Mouse (Mus musculus) embryonic facial prominence, embryonic 13.5 days (tissue): ENCODE data around the gene Aes. TPM values are rescaled to one million over a fixed set of nuclear protein-coding genes. Genes with fewer than 3 reads are reported as not detected.

Experiments used
- ATAC-seq: fragments of 200-750 bp; cut with Nextera tagmentation; 2 replicates; pipeline ENCODE4 v1.8.0; 2017; ENCODE audit warnings: low read depth; ENCODE audit not compliant: insufficient number of reproducible peaks, insufficient read depth, low FRiP score, low TSS enrichment
- H3K27ac ChIP-seq: fragments of 300-500 bp; sonication (generic); 2 replicates; pipeline ENCODE4 v1.5.1; 2015; ENCODE audit warnings: moderate library complexity, mild to moderate bottlenecking, inconsistent platforms
- H3K27me3 ChIP-seq: fragments of 300-500 bp; sonication (generic); 2 replicates; pipeline ENCODE4 v1.6.1; 2015; ENCODE audit warnings: mild to moderate bottlenecking, inconsistent platforms
- H3K36me3 ChIP-seq: fragments of 300-500 bp; sonication (generic); 2 replicates; pipeline ENCODE4 v1.6.1; 2015; ENCODE audit warnings: mild to moderate bottlenecking, inconsistent platforms
- H3K4me1 ChIP-seq: fragments of 300-500 bp; sonication (generic); 2 replicates; pipeline ENCODE4 v1.6.1; 2015; ENCODE audit warnings: inconsistent platforms
- H3K4me2 ChIP-seq: fragments of 300-500 bp; sonication (generic); 2 replicates; pipeline ENCODE4 v1.6.1; 2015; ENCODE audit warnings: moderate library complexity, mild to moderate bottlenecking, inconsistent platforms
- H3K4me3 ChIP-seq: fragments of 300-500 bp; sonication (generic); 2 replicates; pipeline ENCODE4 v1.5.1; 2015; ENCODE audit warnings: mild to moderate bottlenecking, inconsistent platforms
- H3K9ac ChIP-seq: fragments of 300-500 bp; sonication (generic); 2 replicates; pipeline ENCODE4 v1.6.1; 2015; ENCODE audit warnings: mild to moderate bottlenecking, inconsistent platforms
- H3K9me3 ChIP-seq: fragments of 300-500 bp; sonication (generic); 2 replicates; pipeline ENCODE4 v1.6.1; 2016; ENCODE audit warnings: inconsistent platforms
- WGBS: fragments of 180-500 bp; shearing (Covaris S2); methylation state at CpG from one replicate; pipeline ENCODE4 v1.1.7; 2015; ENCODE audit warnings: mixed read lengths; 5-methylcytosine and 5-hydroxymethylcytosine counted together
- polyA plus RNA-seq: library from polyadenylated mRNA; unstranded; fragments of >200 nt; fragmentation: Nextera tagmentation; extraction: Ambion mirVana; gene quantifications from 2 replicates; pipeline ENCODE4 v1.2.1, GENCODE M21; 2015

The Aes gene
- polyA plus RNA-seq, 1 experiment from 2014 or later = 464 TPM

DNA sequence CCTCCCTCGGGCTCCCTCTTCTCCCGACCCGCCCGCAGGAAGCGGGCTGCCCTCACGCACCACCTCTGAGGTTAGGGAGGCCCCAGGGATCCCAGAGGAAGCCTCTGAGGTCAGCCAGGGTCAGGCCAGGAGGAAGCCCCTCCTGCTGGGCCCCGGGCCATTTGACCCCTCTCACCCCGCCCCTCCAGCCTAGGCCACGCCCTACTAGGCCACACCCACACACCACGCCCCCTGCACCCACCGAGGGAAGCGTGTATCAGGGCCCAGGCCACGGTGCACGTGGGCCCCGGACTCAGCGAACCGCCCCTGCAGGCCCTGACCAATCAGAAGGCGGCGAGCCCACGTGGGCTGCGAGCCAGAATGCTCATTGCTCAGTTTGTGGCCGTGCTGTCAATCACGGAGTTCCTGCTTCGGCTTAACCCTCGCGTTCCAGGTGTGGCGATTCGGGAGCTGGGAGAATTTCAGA, 41.5 kb downstream of the Aes start, which contains the start of gene Tle6:
Gene Tle6, minus strand, starts transcription at position 336 of the 466 bp plus-strand sequence.
- H3K4me2 ChIP-seq = peak within 1 kb of the TSS; percentile 61
- ATAC-seq = peak; percentile 82
- H3K4me1 ChIP-seq = peaks cover 70% of the 10 kb centered on the region
- H3K27me3 ChIP-seq = no peaks in the 10 kb centered on the region
- H3K27ac ChIP-seq = peak within 1 kb of the TSS; percentile 81
- peak within 1 kb of the TSS; percentile 47; the same call in 1 of the 2 replicates for H3K9ac ChIP-seq
- WGBS = under 1% methylated on average over 28 of the region's 28 CpGs
- no peaks in the 10 kb centered on the region for H3K9me3 ChIP-seq
- H3K4me3 ChIP-seq = peak within 1 kb of the TSS; percentile 35
- H3K36me3 ChIP-seq = no peaks in the 10 kb centered on the region

DNA sequence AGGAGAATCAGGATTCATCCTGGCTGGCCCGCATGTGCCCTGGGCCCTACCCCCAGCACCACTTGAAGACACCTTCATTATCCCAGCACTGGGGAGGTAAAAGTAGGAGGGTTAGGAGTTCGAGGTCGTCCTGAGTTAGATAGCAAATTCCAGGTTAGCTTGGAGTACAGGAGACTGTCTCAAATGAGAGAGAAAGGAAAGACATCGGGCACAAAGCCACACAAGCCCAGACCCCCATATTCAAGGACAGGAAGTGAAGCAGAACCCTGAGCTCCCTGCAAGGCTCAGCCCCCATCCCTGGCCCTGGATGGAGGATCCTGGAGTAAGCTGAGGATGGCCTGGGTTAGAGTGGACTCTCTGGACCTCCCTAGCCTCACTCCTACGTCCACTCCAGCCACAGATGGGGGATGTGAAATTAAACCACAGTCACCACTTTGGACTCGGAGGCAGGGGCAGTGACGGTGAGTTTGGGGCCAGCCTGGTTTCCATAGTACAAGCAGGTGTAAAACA, 42.2 kb downstream of the Aes start:
- no peaks in the 10 kb centered on the region for H3K36me3 ChIP-seq
- no peaks in the 10 kb centered on the region for H3K27me3 ChIP-seq
- H3K4me2 ChIP-seq = peak overlapping the region; percentile 61
- peak overlapping the region; percentile 47; the same call in 1 of the 2 replicates for H3K9ac ChIP-seq
- no peak for ATAC-seq
- WGBS = 13% methylated on average over 7 of the region's 7 CpGs
- H3K4me1 ChIP-seq = peaks cover 64% of the 10 kb centered on the region
- H3K4me3 ChIP-seq = 0 out of 2 replicates have a peak overlapping the region, but pooled peaks have one; percentile 35
- H3K9me3 ChIP-seq = no peaks in the 10 kb centered on the region
- H3K27ac ChIP-seq = peak overlapping the region; percentile 81

DNA sequence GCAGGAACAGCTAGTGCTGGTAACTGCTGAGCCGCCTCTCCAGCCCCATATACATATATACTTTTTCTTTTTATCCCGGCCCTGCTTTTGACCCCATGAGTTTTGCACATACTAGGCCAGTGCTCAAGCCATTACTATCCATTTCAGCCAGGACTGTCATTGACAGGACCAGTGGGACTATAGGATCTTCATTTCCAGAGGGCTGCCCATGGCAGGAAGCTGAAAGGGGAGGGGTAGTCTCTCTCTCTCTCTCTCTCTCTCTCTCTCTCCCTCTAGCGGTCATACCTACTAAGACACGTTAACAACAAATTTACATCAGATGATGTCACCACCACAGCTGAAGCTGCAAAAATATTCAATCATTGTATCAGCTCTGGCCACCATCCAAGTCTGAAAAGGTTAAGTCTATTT, 43.5 kb downstream of the Aes start:
- Histone ChIP-seq H3K27ac (0 out of 2 replicates have a peak overlapping the region, but pooled peaks have one; percentile 33), H3K4me2 (no peak overlapping the region), H3K4me1 (peaks cover 57% of the 10 kb centered on the region), H3K27me3 (no peaks in the 10 kb centered on the region), H3K36me3 (no peaks in the 10 kb centered on the region), H3K9me3 (no peaks in the 10 kb centered on the region), H3K9ac (no peak overlapping the region), H3K4me3 (no peak overlapping the region)
- ATAC-seq = no peak
- 13% methylated on average over 4 of the region's 4 CpGs for WGBS

DNA sequence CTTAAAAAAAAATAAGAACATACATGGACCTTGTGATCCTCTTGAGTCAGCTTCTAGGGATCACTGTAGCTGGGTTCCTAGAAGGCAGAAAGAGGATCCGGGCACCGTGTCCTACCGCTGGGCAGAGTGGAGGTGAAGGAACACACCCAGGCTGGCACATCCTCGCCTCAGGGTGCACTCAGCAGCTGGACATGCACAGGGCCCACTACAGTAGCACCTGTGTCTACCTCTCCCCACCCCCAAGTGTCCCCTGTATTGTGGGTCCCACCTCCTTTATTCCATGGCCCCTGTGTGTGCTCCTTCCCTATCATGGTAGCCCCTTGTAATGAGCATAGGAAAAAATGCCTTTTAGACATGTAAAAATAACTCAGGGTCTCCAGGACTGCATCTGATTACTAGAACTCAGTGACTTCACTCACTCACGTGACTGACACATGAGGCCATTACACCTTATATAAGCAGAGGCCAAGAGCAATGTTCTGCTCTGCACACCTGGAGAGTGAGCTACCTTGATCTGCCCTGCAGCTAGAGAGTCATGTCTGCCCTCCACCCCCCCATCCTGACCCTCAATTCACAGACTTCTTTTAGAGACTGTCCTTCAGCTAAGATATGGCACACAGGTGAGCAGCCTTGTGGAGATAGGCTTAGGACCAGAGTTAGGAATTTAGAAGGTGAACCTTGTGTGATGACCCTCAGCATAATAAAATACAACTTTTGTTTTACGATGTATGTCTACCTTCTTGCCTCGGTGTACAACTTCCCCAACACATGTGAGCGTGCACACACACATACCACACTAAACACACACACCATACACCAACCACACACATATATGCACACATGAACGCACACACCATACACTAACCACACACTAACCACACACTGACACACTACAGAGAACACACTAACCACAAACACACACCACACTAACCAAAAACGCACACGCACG, 45.0 kb downstream of the Aes start:
- no peak overlapping the region for H3K27ac ChIP-seq
- H3K4me2 ChIP-seq = peak overlapping the region; percentile 84
- peaks cover 9% of the 10 kb centered on the region for H3K36me3 ChIP-seq
- 73% methylated on average over 12 of the region's 12 CpGs for WGBS
- no peak for ATAC-seq
- peaks cover 47% of the 10 kb centered on the region for H3K4me1 ChIP-seq
- H3K9me3 ChIP-seq = no peaks in the 10 kb centered on the region
- peak overlapping the region; percentile 23; the same call in 1 of the 2 replicates for H3K9ac ChIP-seq
- H3K4me3 ChIP-seq = no peak overlapping the region
- H3K27me3 ChIP-seq = no peaks in the 10 kb centered on the region

DNA sequence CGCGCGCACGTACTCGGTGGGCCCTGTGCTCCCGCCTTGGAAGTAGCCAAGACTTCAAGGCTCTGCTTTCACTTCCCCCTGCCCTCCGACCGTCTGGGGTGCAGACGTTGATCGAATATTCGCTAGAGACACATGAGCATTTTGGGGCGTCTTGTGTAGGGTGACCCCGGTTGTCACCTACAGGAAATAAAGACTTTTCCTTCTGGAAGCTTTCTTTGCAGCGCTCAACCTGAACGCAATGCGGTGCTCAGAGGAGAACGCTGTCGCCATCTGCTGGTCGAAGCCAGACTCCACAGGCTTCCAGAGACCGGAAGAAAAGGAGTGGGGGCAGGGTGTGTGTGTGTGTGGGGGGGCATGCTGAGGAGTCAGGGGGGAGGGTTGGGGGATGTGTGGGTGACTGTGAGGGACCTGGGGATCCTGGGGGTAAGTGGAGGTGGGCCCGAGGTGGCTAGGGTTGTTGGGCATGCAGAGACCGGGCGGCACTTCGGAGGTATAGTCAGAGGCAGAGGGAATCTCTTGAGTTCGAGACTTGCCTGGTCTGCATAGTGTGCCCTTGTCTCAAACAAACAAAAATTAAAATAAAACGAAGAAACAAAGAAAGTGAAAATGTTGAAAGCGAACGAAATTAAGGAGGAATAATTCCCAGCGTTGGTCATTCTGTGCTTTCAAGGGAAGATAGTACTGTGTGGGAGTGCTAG, 45.8 kb downstream of the Aes start:
- WGBS = 19% methylated on average over 29 of the region's 29 CpGs
- Histone ChIP-seq H3K4me3 (peak overlapping the region; percentile 60), H3K9me3 (no peaks in the 10 kb centered on the region), H3K27ac (peak overlapping the region; percentile 93), H3K27me3 (no peaks in the 10 kb centered on the region), H3K4me2 (peak overlapping the region; percentile 84), H3K36me3 (peaks cover 11% of the 10 kb centered on the region), H3K9ac (peak overlapping the region; percentile 67), H3K4me1 (peaks cover 46% of the 10 kb centered on the region)
- ATAC-seq = no peak

DNA sequence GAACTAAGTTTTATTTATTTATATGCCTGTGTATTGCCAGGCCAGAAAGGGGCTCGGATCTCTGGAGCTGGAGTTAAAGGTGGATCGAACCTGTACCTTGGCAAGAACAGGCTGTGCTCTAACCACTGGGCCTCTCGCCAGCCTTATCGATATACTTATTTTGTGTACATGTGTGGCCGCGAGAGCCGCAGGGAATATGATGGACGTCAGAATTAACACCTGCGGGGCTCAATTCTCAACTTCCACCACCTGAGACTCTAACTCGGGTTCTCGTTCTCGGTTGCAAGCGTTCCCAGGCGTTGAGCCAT, 46.3 kb downstream of the Aes start:
- Histone ChIP-seq H3K36me3 (peaks cover 11% of the 10 kb centered on the region), H3K4me1 (peaks cover 42% of the 10 kb centered on the region), H3K27ac (peak overlapping the region; percentile 93), H3K9ac (peak overlapping the region; percentile 67), H3K4me2 (peak overlapping the region; percentile 84), H3K9me3 (no peaks in the 10 kb centered on the region), H3K27me3 (no peaks in the 10 kb centered on the region), H3K4me3 (peak overlapping the region; percentile 60)
- 3% methylated on average over 14 of the region's 14 CpGs for WGBS
- no peak for ATAC-seq

DNA sequence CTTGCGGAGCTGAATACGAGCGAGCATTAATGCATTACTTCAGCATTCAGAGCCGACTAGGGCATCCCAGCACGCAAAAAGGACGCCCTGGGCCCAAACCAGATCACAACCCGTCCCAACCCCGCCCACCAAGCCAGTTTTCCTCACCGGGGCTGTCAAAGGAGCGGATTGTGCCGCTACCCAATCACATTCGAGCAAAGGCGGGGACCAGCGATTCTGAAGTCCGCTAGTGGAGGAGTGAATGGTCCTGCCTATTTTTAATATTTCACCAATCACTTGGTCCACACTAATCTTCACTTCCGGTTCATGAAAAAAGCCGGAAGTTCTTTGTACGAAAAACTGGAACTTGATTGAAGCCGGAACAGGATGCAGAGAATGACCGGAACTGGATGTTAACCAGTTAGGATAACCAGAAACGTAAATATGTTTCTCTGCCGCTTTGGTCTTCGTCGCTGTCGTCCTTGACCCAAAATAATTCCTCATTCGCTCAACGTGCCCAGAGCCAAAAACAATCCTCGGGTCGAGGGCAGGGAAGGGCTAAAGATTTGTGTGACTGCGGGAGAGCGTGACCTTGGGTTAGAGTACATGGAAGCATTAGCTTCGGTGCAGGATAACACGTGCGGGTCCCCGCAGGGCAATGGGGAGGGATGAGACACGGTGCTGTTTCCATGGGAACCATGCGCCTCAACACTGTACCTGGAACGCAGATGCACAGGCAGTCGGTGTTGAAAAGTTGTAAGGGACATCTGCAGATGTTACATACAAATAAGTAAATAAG, 46.9 kb downstream of the Aes start, which contains the start of gene BC025920:
Gene BC025920, plus strand, starts transcription at position 297 of the 778 bp plus-strand sequence.
- Histone ChIP-seq H3K4me2 (peak within 1 kb of the TSS; percentile 84), H3K36me3 (peaks cover 11% of the 10 kb centered on the region), H3K9ac (peak within 1 kb of the TSS; percentile 74), H3K4me3 (peak within 1 kb of the TSS; percentile 60), H3K27me3 (no peaks in the 10 kb centered on the region), H3K27ac (peak within 1 kb of the TSS; percentile 93), H3K9me3 (no peaks in the 10 kb centered on the region), H3K4me1 (peaks cover 37% of the 10 kb centered on the region)
- peak; percentile 81 for ATAC-seq
- WGBS = under 1% methylated on average over 39 of the region's 39 CpGs

DNA sequence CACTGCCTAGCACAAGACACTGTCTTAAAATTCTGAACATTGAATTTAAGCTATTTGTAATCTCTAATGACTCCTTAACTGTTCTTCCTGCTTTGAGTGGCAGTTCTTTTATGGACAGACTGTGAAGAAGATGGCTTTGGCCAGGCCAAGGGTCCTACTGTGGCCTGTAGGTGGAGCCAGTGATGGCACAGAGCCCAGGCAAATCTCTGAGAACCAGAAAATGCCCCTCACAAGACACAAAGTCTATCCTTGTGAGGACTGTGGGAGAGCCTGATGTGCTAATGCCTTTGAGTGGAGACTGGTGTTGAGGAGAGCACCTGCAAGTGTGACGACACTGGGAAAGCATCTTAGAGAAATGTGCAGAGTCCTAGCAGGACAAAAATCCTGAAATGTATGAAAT, 49.0 kb downstream of the Aes start:
- Histone ChIP-seq H3K4me2 (no peak overlapping the region), H3K27ac (no peak overlapping the region), H3K9me3 (no peaks in the 10 kb centered on the region), H3K27me3 (no peaks in the 10 kb centered on the region), H3K36me3 (peaks cover 11% of the 10 kb centered on the region), H3K9ac (no peak overlapping the region), H3K4me3 (no peak overlapping the region), H3K4me1 (peaks cover 23% of the 10 kb centered on the region)
- no peak for ATAC-seq
- 93% methylated on average over 1 of the region's 1 CpGs for WGBS

DNA sequence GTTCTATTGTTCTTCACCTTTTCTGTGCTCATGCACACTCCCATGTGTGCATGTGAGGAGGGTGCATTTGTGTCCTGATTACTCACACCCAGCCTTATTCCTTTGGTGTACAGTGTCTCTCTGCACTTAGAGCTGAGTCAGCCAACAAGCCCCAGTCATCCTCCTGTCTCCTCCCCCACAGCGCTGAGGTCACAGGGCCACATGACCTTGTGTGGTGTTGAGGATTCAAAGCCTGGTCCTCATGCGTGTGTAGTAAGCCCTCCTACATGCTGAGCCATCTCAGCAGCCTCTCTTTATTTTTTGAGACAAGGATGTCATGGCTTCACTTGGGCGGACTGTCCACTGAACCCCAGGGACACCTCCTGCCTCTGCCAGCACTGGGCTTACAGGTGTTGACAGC, 53.5 kb downstream of the Aes start:
- no peak for ATAC-seq
- Histone ChIP-seq H3K9me3 (no peaks in the 10 kb centered on the region), H3K27me3 (no peaks in the 10 kb centered on the region), H3K9ac (no peak overlapping the region), H3K36me3 (peaks cover 11% of the 10 kb centered on the region), H3K27ac (no peak overlapping the region), H3K4me2 (no peak overlapping the region), H3K4me3 (no peak overlapping the region), H3K4me1 (0 out of 2 replicates have a peak, but pooled peaks cover 8% of the 10 kb centered on the region)
- WGBS = 58% methylated on average over 3 of the region's 3 CpGs

DNA sequence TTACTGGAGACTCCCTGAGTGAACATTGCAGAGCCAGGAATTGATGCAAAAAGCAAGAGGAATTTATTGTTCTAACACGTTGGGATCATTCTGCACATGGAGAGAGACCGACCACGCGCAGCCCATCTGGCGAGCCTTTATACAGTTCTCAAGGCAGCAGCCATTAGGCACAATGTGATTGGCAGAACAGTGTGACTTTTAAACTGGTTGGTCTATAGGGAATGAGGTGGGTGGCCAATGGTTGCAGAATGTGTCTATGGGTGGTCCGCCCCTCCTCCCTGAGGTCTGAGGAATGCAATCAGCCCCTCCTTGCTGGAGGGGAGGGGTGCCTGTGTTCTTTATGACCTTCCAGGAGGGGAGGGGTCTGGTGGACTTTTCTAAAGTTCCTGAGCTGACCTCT, 56.2 kb downstream of the Aes start:
- Histone ChIP-seq H3K4me2 (no peak overlapping the region), H3K36me3 (peaks cover 2% of the 10 kb centered on the region; the same call in 1 of the 2 replicates), H3K4me3 (no peak overlapping the region), H3K27ac (no peak overlapping the region), H3K9ac (no peak overlapping the region), H3K4me1 (0 out of 2 replicates have a peak, but pooled peaks cover 8% of the 10 kb centered on the region), H3K27me3 (no peaks in the 10 kb centered on the region), H3K9me3 (no peaks in the 10 kb centered on the region)
- 63% methylated on average over 6 of the region's 6 CpGs for WGBS
- ATAC-seq = no peak
